Mouse (Mus musculus) testis, adult 2 months (tissue): ENCODE measurements around the gene Ppil6.

Source experiments
- CTCF ChIP-seq: fragments of 200-500 bp; IDR thresholded peaks from 2 replicates; pipeline ENCODE4 v1.5.1; 2012; ENCODE audit warnings: low read depth, mild to moderate bottlenecking, inconsistent platforms, low read length, moderate library complexity; ENCODE audit not compliant: control insufficient read depth, insufficient read depth, insufficient replicate concordance
- POLR2A ChIP-seq: fragments of 200-500 bp; IDR thresholded peaks from 2 replicates; pipeline ENCODE4 v1.6.1; 2012; ENCODE audit warnings: low read depth, mild to moderate bottlenecking, inconsistent platforms, low read length, moderate library complexity; ENCODE audit not compliant: control insufficient read depth

GRCm38 (mm10) chr10:41529972-41530371 is 39.7 kb downstream of the Ppil6 start:
- no peak for TF ChIP-seq CTCF
- no peak for TF ChIP-seq POLR2A
